Mouse (Mus musculus) ovary, postnatal 10 days (tissue): ENCODE results near the gene Kcnma1.

Source experiments
- DNase-seq: peaks from one replicate; pipeline ENCODE4 v3.0.0; 2022; ENCODE audit warnings: low spot score

The Kcnma1 gene

DNA sequence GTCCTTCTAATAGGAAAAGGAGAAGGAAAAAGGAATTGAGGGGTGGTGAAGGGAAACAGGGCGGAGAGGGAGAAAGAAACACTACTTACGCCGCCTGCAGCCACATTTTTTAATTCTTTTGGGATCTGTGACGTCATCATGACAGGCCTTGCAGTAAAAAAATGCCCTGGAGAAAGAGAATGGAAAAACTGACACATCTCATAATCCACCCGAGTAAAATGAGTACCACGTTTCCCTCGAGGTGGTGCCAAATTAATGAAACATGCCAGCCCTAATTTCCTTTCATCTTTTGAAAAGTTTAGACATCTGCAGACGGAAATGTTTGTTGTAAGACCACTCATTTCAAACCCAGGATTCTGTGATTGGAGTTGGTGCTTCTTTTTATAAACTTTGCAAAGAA lies 578.4 kb downstream of the Kcnma1 start:
- no peak for DNase-seq

DNA sequence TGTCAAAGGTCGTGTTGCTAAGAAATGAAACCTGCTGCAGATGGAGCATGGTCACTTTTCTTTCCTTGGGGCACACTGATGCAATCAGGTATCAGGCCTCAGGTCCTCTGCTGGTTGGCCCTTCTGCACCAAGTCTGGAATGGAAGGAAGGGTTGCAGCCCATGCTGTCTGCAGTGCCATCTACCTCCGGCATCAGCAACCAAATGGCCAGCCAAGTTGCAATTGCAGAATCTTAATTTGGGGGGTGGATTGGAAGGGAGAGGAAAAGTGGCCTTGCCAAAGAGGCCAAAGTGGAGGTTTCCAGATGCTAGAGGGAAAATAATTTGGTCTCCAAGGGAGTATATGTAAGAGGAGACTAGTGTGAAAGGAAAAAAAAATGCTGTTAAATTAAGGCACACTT lies 584.3 kb downstream of the Kcnma1 start:
- no peak for DNase-seq

DNA sequence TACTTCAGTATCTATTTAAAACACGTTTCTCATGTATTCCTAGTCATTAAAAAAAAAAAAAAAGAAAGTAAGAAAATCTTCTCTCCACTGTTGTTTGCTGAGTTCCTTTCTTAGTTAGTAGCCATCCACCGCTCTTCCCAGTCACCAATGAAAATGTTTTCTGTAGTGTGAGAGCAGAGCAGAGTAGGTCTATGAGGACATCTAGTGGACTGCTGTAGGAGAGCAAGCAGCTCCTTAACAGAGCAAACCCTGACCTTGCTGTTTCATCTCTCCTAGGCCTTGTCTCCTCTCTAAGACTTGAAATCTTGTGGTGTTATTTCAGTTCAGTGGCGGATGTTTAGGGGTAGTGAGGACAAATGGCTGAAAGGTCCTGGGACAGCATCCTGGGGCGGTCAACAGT lies 585.2 kb downstream of the Kcnma1 start:
- no peak for DNase-seq

DNA sequence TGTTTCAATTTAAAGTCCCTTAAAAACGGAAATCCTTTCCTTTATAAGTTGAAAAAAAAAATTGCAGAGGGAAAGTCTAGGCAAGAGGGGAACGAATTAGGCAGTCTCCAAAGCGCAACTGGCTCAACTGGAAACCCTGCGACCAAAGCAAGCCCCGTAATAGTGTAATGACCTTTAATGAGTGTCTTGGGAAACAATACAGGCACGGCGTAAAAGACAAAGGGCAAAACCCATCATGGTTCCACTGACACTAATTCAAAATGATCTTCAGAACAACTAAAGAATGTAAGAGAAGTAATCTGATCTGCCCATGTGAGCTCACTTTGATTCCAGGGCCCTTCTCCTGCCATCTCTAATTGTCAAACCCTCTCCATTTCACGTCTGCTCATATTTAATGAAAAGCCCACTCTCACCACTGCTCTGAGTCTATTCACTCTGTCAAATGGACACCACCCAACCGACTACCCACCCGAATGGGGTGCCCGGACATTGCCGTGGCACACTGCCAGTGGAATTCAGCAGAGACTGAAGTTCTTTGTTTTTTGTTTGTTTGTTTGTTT lies 591.7 kb downstream of the Kcnma1 start:
- no peak for DNase-seq

DNA sequence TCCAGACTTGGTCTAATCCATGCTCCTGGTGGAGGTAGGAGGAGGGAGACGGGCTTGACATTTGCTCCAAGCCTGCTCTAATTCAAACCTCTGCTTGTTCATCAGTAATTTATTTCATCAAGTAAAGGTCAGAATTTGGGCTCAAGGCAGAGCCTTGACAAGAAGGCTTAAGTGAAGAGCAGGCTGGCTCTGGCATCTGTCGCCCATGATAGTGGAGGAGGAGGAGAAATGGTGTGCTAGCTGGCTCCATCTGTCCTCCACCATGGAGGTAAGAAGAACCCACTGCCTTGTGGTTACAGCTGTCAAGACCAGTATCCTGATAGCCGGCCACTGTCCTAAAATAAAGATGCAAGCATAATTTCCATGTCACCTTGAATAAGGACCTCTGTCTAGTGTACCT lies 595.3 kb downstream of the Kcnma1 start:
- no peak for DNase-seq

DNA sequence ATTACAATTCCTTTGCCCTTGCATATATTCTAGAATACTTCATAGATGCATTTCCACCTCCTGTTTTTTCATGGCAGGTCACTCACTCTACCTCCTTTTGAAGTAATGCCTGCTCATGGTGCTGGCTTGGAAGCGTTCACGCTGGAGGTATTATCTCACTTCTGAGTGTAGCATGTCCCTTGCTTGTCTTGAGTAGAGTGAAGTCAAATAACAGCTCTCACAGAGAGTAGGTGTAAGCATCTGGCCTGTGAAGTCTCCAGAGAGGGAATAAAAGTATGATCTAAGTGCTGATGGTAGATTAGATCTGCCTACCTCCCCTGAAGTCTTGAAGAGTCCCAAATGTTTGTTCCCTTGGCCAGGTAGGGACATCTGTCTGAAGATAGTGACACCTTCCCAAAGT lies 607.2 kb downstream of the Kcnma1 start:
- DNase-seq: no peak

DNA sequence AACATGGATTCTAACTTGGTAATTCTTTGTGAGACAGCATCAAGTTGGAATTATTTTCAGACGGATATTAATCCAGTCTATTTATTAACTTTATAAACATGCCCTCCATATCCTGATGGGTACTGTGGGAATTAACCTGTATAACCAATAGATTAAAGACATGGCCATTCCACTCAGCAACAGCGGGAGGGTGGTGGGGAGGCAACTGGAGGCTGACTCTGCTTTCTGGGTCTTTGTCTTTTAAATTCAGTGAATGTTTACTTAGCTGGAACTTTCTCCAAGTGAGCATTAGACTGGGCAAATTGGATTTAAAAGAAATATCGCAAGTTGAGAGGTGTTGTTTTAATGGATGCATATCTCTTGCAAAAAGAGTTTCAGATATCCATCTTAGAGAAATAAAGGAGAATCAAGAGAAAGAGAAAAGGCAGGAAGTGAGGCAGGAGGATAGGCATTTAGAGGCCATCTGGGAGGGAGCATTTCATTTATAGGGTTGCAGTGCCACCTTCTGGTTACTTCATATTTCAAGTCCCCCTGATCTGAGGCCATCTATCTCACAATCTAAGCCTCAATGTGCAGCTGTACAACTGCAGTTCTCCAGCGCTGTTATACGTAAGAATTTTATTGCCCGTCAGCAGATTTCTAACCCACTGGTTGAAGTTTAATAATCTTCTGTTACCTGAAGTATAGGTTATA lies 613.4 kb downstream of the Kcnma1 start:
- DNase-seq: no peak

DNA sequence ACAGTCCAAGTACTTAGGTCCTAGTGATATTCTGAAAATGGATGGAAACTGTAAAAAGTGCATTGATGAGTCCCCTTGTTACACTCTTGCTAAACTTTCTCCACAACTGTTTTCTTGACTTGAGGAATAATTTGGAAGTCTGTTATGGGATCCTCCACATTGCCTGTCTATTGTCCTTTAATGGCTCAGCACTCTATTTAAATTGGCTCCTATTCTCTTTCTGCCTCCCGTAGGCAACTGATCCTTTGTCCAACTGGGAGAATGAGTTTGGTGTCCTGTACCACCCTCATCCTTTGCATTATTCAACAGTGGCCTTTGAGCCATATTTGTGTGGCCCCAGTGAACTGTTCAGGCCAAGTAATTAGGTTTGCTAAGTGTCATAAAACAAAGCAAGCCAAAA lies 616.6 kb downstream of the Kcnma1 start:
- DNase-seq: no peak

DNA sequence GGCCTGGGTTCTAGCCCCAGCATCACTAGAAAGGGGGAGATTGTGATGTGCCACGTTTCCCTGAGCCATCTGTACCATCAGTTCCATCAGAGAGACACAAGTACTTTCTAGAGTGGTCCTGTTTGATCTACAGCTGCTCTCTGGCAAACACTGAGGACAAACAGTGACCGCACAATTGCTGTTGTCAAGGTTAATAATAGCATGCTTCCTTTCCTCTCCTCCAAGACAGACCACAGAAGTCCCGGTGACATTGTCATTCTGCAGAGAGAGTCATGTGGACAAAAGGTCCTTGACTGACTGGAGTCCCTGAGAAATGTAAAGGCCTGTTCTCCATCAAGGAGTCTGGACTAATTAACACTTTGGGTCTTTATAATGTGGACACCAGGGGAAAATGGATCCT lies 622.7 kb downstream of the Kcnma1 start:
- no peak for DNase-seq

DNA sequence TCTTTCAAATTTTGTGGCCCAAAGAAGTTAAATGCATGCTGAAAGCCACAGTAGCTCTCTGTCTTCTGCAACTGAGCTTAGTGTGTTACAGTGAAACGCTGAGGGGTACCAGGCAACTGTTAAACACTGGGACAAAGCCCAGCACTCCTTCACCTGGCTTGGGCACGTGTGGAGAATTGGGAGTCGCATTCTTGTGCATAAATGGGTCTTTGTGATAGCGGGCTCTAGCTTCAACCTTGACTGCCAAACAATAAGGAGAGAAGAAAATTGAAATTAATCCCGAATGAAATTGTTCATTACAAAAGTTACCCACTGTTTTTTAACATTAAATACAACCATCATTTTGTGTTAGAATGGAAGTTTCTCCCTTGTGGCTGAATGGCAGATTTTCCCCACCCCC lies 623.5 kb downstream of the Kcnma1 start:
- DNase-seq: no peak

DNA sequence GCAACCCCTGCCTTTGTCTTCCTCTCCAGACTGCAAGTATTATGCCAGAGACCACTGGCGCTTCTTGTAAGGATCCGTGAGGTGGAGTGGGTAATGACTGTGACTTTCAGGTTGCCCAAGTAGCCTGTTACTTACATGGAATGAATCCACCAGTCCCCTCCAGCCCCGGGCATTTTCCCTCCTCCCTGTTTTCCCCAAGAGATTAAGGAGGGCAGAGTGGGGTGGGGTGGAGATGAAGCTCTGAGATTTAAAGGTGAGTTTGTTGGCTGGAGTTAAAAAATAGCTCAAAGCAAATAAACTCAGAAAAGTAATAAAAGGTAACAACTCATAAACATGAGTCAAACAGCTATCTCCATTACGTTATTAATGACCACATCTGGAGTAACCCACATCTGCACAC lies 624.1 kb downstream of the Kcnma1 start:
- DNase-seq: no peak

DNA sequence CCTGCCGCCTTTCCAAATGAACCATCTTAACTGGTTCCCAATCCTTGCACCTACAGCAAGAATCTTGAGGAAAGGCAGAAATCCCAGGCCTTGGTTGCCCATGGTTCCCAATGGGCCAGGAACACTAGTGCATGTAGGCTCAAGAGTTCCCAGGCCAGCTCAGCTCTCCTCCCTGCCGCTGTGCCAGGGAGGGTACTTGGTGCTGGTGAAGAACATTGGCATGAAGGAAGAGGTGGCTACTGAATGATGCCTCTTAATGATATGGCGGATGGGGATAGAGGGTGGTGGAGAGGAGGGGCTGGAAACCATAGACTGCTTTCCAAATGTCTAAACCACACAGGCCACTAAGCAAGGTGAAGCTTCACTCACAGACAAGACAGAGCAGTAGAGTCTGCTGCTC lies 627.5 kb downstream of the Kcnma1 start:
- DNase-seq: no peak

DNA sequence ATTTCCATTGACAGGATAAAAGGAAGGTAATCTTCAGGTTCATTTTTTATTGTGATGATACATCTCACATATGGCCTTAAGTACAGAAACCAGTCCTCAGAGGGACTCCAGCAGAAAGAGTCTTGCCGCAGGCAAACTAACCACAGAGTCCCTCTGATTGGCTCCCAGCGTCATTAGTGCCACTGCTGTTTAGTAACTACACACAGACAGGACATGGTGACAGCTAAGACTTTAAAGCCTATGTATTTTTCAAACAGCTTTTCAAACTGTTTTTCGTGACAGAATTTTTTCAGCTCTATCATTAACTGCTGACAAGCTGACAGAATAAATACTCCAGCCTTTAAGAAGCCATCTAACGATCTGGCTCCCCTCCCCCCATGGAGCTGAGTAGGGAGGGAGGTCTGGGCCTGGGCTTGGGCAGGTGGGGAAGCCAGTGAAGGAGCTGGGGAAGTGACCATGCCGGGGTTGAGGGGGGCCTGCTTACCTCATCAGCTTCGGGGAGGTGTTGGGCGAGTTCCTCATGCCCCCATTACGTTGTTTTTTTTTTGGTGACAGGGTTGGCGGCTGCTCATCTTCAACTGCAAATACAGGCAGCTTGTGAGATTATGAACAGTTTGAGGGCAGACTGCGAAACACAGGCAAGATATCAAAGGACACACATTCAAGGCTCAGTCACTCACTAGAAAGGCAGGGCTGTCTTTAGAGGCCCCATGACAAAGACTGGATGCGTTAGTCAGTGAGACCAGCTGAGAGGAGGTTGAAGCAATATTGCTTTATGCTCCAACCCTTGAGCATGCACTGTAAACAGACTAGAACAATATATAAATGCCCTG lies 628.3 kb downstream of the Kcnma1 start:
- no peak for DNase-seq

DNA sequence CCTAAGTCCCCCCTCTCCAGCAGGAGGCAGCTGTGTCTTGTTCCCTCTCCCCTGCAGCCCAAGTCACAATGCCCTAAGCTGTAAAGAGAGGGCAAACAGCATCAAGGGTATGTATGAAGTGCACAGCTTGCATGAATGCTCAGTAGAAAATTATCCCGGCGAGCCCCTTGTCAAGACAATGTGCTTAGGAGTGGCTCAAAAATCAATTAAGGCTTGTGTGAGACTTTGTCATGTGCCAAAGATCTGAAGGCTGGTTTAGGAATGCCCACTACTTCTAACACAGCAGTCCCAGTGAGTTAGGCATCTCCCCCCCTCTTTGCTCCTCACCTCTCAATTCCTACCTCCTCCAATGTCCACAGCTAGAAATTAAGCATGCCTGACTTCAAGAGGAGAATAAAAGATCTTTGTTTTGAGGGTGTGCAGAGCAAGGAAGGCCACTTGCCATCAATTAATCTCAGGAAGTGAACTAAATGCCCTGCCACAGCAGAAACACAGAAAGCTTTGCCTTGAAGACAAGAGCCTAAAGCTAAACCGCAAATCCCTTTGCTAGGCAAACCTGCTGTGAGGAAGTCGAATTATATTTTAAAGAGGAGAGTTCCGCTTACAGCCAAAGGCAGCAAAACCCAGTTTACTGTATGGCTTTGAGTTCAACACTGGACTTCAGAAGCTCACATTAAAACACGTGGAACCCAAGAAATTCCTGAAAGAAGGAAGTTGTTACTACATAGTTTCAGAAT lies 635.8 kb downstream of the Kcnma1 start:
- no peak for DNase-seq

DNA sequence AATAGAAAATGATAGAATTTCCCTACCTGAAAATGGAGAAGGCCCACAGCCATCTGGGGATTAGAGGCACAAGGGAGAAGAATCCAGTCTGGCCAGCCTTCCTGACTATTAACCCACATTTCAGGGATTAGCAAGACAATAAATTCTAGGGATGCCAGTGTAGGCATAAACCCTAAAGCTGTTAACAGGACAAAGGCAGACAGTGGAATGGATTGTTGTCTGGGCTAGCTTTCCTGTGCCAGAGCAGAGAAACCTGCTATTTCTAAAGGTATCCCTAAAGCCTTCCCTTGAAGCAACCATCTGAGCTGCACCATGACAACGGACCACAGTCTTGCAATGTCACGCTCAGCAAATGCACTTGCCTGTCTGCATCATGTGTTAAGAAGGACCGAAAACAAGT lies 642.3 kb downstream of the Kcnma1 start:
- DNase-seq: no peak

DNA sequence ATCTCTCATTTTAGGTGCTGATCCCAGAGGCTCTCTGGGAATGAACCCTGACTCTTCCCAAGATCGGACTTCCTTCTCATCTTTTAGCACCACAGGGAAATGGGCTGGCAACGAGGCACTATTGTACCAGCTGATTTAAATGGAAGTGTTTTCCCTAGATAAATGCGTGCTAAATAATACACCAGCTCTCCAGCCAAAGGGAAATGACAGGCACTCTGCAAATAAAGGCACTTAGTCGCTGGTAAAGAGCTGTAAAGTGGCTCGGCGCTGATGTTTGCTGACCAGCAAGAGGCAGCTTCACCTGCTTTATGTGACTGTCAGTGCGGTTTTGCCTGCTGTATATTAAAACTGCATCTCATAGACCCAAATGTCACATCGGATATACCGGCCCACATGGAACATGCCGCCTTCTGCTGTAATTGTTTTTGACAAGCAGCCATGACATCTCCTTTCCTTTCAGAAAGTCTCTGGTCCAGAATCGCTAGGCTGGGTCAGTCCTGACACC lies 653.7 kb downstream of the Kcnma1 start:
- DNase-seq: no peak

DNA sequence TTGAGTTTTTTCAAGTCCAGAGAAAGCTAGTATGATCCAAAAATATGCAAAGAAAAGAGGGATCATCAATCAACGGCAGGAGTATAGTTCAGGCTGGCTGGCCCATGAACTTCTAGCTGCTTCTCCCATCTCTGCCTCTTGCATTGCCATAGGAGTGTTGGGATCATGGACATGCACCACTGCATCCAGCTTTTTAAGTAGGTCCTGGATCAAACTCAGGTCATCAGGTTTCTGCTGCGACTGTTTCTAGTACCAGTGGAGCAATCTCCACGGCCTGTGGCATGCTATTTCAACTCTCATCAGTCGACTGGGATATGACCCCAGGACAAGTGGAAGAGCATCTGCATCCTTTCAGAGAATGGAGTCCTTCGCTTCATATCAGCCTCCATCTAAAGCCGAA lies 655.5 kb downstream of the Kcnma1 start:
- no peak for DNase-seq

DNA sequence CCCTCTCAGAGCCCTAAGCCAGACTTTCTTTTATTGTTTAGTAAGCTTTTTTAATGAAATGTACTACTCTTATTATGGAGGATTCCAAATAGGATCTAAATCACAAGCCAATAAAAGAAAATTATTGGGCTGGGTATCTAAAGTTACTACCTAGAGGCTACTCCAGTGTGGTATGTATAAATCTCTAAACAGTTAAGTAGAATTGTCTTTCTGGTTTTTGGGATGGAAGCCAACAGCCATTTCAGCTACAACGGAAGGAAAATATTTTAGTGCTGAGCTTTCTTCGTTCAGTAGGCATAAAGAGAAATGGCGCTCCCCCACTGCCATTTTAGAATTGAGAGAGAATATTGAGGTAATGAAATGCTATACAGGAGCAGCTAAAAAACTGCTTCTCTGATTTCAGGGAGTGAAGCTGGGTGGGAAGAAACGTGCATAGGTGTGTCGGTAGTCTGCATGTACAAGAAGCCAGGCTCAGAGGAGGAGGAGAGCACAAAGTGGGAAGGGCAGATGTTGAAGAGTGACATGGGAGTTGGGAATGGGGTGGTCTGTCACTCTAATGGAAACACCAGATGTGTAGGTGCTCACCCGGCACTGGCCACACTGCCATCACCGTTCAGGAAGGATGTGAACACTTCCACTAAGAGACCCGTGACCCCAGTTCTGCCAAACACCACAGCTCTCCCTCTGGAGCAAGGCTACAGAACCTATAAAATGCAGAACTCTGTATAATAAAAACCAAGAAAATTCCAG lies 656.6 kb downstream of the Kcnma1 start:
- DNase-seq: no peak

DNA sequence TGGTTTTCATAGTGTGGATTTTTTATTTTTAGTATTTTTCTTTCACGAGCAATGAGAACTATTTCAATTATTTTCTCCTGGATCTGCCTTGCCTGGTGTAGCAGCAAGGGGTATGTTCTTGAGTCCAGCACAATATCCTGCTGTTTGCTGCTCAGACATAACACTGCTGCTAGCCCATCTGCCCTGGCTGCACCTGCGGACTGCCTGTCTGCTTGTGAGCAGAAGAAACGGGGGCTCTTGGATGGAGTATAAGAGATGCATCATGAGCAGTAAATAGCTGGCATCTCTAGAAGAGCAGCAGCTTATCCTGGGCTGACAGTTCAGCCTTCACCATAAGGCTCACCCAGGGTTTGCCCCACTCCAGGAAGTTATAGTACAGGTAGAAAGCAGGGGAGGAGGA lies 687.5 kb downstream of the Kcnma1 start:
- DNase-seq: no peak

DNA sequence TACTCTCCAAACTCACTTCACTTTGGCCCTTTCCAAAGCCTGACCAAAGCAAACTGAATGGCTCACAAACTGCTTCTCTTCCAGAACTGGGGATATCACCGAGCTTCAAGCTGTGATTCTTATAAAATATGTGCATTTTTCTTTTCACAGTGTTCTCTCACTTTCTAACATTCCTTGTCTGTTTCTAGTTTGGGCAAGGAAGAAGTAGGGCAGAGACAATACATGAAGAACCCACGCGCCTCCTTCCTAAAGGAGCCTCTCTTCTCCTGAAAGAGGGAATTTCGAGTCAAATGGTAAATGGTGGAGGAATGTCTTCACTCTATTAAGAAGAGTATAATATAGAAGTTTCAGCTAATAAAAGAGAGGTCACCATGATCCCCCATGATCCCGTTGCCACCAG lies 709.0 kb downstream of the Kcnma1 start:
- no peak for DNase-seq

DNA sequence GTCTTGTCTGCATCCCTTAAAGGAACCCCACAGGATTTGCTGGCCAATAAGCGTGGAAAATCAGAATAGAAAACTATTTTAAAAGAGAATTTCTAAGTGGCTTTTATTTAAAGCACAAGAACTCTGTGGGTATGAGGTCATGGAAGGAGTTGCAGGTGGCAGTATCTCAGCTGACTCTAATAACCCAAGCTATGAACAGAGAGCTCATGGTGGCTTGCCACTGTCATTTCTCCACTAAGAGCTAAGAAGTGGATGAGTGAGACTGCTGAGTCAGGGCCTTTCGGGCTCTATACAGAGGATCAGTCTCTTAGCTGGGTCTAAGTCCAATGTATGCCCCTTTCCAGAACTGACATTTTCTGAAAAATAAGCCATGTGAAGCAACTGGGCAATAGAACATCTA lies 713.8 kb downstream of the Kcnma1 start:
- no peak for DNase-seq

DNA sequence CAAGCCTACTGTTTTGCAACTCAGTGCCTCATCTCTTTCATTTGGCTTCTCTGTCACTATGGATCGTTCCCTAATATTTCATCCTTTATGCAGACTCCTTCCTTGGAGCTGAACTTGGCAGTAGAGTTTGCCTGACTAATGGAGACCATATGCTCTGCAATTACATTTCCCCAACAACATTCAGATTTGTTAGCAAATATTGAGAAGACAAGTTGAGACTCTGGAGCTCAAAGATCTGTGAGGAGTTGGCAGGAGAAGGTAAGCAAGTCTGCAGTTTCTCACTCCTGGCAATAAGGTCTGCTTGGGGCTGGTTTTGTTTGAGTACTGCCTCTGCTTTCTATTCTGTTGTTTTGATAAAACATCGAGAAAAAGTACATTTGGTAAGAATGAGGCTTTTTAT lies 723.7 kb downstream of the Kcnma1 start:
- DNase-seq: no peak
